Mouse (Mus musculus) intestine, postnatal 0 days (tissue): ENCODE data around the gene Hsd17b10. TPM values are rescaled to one million over a fixed set of nuclear protein-coding genes. Genes with fewer than 3 reads are reported as not detected.

Experiments used
- ATAC-seq: fragments of 200-750 bp; cut with Nextera tagmentation; 2 replicates; pipeline ENCODE4 v1.8.0; 2017; ENCODE audit warnings: mild to moderate bottlenecking, moderate TSS enrichment, moderate library complexity
- H3K27ac ChIP-seq: fragments of 300-500 bp; sonication (generic); 2 replicates; pipeline ENCODE4 v1.5.1; 2014; ENCODE audit warnings: mild to moderate bottlenecking, low read depth, low read length, moderate library complexity
- H3K27me3 ChIP-seq: fragments of 300-500 bp; sonication (generic); replicated peaks from 2 replicates; pipeline ENCODE4 v1.6.1; 2014; ENCODE audit warnings: low read length, mixed read lengths; ENCODE audit not compliant: control insufficient read depth, insufficient read depth
- H3K36me3 ChIP-seq: fragments of 300-500 bp; sonication (generic); 2 replicates; pipeline ENCODE4 v1.6.1; 2014; ENCODE audit warnings: mild to moderate bottlenecking, moderate library complexity; ENCODE audit not compliant: control insufficient read depth, insufficient read depth
- H3K4me1 ChIP-seq: fragments of 300-500 bp; sonication (generic); replicated peaks from 2 replicates; pipeline ENCODE4 v1.6.1; 2014; ENCODE audit warnings: antibody characterized with exemption, low read length, mixed read lengths; ENCODE audit not compliant: control insufficient read depth, insufficient read depth
- H3K4me2 ChIP-seq: fragments of 300-500 bp; sonication (generic); replicated peaks from 2 replicates; pipeline ENCODE4 v1.6.1; 2014; ENCODE audit warnings: low read depth, mild to moderate bottlenecking, moderate library complexity
- H3K4me3 ChIP-seq: fragments of 300-500 bp; sonication (generic); 2 replicates; pipeline ENCODE4 v1.5.1; 2014; ENCODE audit warnings: low read depth, low read length
- H3K9ac ChIP-seq: fragments of 300-500 bp; sonication (generic); 2 replicates; pipeline ENCODE4 v1.6.1; 2014; ENCODE audit warnings: mild to moderate bottlenecking, low read depth, low read length
- H3K9me3 ChIP-seq: fragments of 300-500 bp; sonication (generic); 2 replicates; pipeline ENCODE4 v1.6.1; 2016; ENCODE audit warnings: mixed run types; ENCODE audit not compliant: control insufficient read depth
- CTCF ChIP-seq: sonication (generic); IDR thresholded peaks from 2 replicates; pipeline ENCODE4 v1.5.1; 2016; ENCODE audit warnings: low read depth, mild to moderate bottlenecking, control low read depth, antibody characterized with exemption, moderate library complexity
- WGBS: fragments of 180-500 bp; shearing (Covaris S2); extraction: QIAGEN DNeasy Blood & Tissue Kit; methylation state at CpG from one replicate; pipeline ENCODE4 v1.1.7; 2014; 5-methylcytosine and 5-hydroxymethylcytosine counted together
- polyA plus RNA-seq: library from polyadenylated mRNA; unstranded; fragments of >200 nt; fragmentation: Nextera tagmentation; extraction: Ambion mirVana; gene quantifications from 2 replicates; pipeline ENCODE4 v1.2.1, GENCODE M21; 2015

The Hsd17b10 gene
- polyA plus RNA-seq, 1 experiment from 2014 or later = 87.3 TPM

DNA sequence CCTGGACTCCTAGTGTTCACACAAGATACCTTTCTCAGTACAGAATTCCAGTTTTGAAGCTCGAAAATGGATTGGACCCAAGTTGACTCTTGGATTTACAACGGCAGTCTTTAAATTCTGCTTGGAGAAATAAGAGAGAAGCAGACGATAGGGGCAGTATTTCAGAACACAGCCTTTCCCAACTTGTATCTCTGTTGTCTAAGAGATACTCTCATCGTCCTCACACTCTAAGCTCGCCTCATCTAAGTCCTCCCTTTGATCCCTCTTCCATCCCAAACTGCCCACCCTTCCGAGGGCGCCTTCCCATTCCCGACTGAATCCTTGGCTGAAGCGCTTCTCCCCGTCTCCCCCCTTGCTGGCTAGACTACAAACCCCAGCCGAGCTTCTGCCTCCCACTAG, 14.1 kb downstream of the Hsd17b10 start:
- H3K9me3 ChIP-seq = no peaks in the 10 kb centered on the region
- H3K9ac ChIP-seq = peak overlapping the region; percentile 56
- H3K4me1 ChIP-seq = no peaks in the 10 kb centered on the region
- TF ChIP-seq CTCF = peak; percentile 43
- H3K27me3 ChIP-seq = no peaks in the 10 kb centered on the region; the same call in 1 of the 2 replicates
- peak overlapping the region; percentile 70 for H3K4me2 ChIP-seq
- 17% methylated on average over 11 of the region's 11 CpGs for WGBS
- peak overlapping the region; percentile 54; the same call in 1 of the 2 replicates for H3K27ac ChIP-seq
- ATAC-seq = peak; percentile 28
- H3K36me3 ChIP-seq = no peaks in the 10 kb centered on the region
- peak overlapping the region; percentile 56 for H3K4me3 ChIP-seq

DNA sequence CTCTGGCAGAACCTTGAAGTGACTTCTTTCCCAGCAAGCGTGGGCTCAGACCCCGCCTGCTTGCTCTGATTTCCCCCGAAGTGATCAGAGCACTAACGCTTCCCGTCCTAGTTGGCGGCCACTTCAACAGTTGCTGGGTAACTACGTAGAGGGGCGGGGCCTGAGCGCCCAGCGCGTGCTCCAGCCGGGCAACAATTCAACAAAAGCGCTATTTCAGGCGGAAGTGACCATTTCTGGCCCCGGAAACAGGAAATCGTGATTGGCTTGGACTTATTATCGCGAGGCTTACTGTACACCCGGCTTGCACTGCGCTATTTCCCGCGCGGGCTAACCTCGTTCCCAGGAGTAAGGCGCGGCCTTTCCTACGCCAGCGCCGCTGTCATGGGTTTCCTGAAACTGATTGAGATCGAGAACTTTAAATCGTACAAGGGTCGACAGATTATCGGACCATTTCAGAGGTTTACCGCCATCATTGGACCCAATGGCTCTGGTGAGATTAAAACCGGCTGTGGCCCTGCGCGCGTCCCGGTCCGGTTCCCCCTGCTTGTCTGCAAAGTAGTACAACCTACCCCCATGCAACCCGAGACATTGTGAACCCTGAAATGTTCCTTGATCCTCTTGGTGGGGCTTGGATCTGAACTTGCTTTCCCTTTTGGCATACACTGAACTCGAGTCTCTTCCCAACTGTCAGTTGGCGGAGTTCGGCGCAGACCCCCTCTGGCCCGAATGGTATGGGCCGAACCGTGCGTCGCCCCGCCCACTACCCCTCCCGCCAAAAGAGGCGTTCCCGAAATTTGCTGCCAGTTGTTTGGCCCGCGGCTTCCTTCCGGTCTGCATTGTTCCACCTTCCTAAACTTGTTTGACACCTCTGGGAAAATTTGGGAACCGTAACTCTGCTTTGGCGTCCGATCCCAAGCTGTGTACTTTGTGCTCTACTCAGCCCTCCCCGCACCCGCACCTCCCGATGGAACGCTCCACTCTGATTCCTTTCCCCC, 14.8 kb downstream of the Hsd17b10 start, which contains the start of the genes Ribc1 and Smc1a:
Ribc1 (minus strand) TSS at position 145 of the 995 bp plus-strand sequence.
Smc1a (plus strand) TSS at position 278 of the 995 bp plus-strand sequence.
- peak; percentile 99 for ATAC-seq
- no peaks in the 10 kb centered on the region for H3K4me1 ChIP-seq
- no peak for TF ChIP-seq CTCF
- H3K27me3 ChIP-seq = no peaks in the 10 kb centered on the region; the same call in 1 of the 2 replicates
- H3K9me3 ChIP-seq = no peaks in the 10 kb centered on the region
- WGBS = 21% methylated on average over 64 of the region's 64 CpGs
- H3K27ac ChIP-seq = peak within 1 kb of the TSS; percentile 75
- peak within 1 kb of the TSS; percentile 56 for H3K9ac ChIP-seq
- H3K36me3 ChIP-seq = no peaks in the 10 kb centered on the region
- H3K4me2 ChIP-seq = peak within 1 kb of the TSS; percentile 70
- peak within 1 kb of the TSS; percentile 56 for H3K4me3 ChIP-seq

DNA sequence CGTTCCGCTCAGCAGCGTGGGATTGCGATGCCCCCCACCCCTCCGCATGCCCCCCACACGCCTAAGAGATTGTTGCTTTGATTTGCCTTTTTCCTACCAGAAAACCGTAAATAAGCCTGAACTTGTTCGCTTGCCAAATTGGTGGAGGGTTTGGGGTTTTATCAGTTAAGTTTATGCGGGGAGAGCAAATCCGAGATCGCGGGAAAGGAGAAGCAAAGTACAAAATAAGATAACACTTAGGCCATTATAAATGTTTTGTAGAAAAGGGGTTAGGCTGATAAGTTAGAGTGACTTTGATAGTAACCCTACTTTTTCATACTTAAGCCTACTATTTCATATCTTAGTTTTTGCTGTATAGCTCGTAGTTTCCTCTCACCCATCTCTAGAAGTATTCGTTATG, 15.5 kb downstream of the Hsd17b10 start:
- TF ChIP-seq CTCF = no peak
- H3K9ac ChIP-seq = peak overlapping the region; percentile 56
- H3K4me3 ChIP-seq = peak overlapping the region; percentile 56
- no peak for ATAC-seq
- H3K27me3 ChIP-seq = no peaks in the 10 kb centered on the region
- H3K36me3 ChIP-seq = no peaks in the 10 kb centered on the region
- H3K4me2 ChIP-seq = peak overlapping the region; percentile 70
- H3K4me1 ChIP-seq = no peaks in the 10 kb centered on the region
- H3K9me3 ChIP-seq = no peaks in the 10 kb centered on the region
- WGBS = 20% methylated on average over 14 of the region's 14 CpGs
- H3K27ac ChIP-seq = 0 out of 2 replicates have a peak overlapping the region, but pooled peaks have one; percentile 75

DNA sequence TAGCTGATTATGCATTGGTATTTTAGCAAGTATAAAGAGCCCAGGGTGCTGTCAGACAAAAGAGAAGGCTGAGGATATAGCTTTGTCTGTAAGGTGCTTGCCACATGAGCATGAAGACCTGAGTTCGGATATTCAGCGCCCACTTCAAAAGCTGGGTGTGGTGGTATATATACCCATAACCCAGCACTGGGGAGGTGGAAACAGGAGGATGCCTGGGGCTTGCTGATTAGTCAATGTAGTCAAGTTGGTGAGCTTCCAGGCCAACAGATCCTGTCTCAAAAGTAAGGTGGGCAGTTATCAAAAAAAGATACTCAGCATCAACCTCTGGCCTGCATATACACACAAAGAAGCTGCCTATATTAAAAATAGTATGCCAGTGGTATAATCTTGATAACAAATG, 17.6 kb downstream of the Hsd17b10 start:
- no peaks in the 10 kb centered on the region for H3K9me3 ChIP-seq
- H3K4me3 ChIP-seq = no peak overlapping the region
- H3K36me3 ChIP-seq = no peaks in the 10 kb centered on the region
- no peaks in the 10 kb centered on the region for H3K27me3 ChIP-seq
- H3K4me2 ChIP-seq = no peak overlapping the region
- H3K9ac ChIP-seq = no peak overlapping the region
- H3K4me1 ChIP-seq = no peaks in the 10 kb centered on the region
- 65% methylated on average over 2 of the region's 2 CpGs for WGBS
- TF ChIP-seq CTCF = no peak
- ATAC-seq = no peak
- no peak overlapping the region for H3K27ac ChIP-seq

DNA sequence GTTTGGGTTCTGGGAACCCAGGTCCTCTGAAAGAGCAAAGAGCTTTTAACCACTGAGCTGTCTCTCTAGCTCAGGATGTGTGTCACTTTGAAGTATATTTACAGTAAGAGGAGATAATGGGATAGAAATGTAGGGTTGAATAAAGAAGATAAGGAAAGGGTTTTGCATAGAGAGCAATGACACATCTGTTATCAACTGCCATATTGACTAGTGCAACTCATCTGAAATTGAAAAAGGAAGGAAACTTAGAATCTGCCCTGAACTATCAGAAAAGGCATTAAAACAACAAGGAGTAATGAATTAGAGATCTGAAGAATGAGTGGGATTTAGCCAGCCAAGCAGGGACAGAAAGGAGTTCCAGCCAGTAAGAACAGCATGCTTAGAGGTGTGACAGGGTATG, 38.2 kb downstream of the Hsd17b10 start:
- Histone ChIP-seq H3K36me3 (peaks cover 4% of the 10 kb centered on the region), H3K9ac (no peak overlapping the region), H3K4me1 (no peaks in the 10 kb centered on the region), H3K27me3 (no peaks in the 10 kb centered on the region), H3K27ac (no peak overlapping the region), H3K4me3 (no peak overlapping the region), H3K4me2 (no peak overlapping the region), H3K9me3 (no peaks in the 10 kb centered on the region)
- no peak for ATAC-seq
- no peak for TF ChIP-seq CTCF

DNA sequence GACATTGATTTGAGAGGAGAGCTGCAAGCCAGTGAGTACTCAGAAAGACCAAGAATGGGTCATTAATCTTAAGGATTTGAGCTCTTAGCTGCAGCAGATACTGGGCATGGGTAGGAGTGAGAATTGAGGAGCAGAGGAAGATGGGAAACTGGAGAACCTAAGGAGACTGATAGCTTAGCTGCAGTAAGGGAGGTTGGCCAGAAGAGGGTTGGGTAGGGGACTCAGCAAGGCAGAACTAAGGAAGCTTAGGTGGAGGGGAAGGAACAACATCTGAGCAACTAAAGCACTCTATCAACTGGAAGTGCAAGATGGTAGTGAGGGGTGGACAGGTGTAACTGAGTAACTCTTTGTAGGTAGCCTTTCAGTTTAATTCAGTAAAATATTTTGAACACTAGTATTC, 45.6 kb downstream of the Hsd17b10 start:
- H3K27ac ChIP-seq = no peak overlapping the region
- no peak overlapping the region for H3K9ac ChIP-seq
- ATAC-seq = no peak
- no peak overlapping the region for H3K4me3 ChIP-seq
- TF ChIP-seq CTCF = peak; percentile 33; the same call in 1 of the 2 replicates
- no peaks in the 10 kb centered on the region for H3K4me1 ChIP-seq
- peaks cover 7% of the 10 kb centered on the region; the same call in 1 of the 2 replicates for H3K36me3 ChIP-seq
- no peaks in the 10 kb centered on the region for H3K27me3 ChIP-seq
- H3K4me2 ChIP-seq = no peak overlapping the region
- H3K9me3 ChIP-seq = no peaks in the 10 kb centered on the region
